Mouse (Mus musculus): ENCODE data around the gene Timm9.
"Not testable (repeated sequence)": the region's sequence is repeated elsewhere in the genome, so short reads cannot be mapped to it uniquely, and the experiment has no call there.

Timm9 gene

DNA sequence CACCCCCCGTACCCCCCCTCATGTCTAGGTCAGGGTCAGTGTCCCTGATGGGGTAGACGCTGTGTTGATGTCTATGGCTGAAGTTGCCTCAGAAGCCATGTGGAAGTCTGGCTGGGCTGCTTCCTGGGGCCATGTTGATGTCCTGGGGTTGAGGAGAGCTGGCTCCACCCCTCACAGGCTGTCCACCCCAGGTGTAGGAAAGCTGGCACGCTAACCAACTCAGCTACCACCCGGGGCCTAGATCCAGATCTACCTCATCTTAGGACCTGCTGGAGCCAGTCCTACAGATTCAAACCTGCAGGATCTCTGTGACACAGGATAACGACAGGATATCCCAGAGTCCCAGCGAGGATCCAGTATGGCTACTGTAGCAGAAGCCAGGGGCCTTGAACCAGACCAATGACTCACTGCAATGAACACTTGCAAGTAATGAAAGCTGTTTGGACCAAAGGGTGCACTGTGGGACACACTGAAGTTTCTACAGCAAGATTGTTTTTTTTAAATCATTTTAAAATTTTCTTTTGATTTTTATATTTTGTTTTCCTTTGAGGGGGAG lies 29.2 kb downstream of the Timm9 start:
- no peak for DNase-seq (ENCODE audit: low read depth, low spot score)

DNA sequence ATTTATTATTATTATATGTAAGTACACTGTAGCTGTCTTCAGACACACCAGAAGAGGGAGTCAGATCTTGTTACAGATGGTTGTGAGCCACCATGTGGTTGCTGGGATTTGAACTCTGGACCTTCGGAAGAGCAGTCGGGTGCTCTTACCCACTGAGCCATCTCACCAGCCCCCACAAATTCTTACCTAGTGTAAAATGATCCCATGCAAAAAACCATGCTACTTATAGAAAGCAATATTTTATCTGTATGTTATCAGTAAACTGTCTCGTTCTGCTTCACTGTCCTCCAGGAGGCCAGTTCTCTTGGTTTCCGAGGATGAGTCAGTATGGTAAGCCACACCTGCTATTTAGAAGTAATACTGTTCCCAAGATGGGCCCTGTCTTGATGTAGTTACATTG lies 32.2 kb downstream of the Timm9 start:
- DNase-seq (ENCODE audit: low read depth, low spot score): not testable (repeated sequence)

DNA sequence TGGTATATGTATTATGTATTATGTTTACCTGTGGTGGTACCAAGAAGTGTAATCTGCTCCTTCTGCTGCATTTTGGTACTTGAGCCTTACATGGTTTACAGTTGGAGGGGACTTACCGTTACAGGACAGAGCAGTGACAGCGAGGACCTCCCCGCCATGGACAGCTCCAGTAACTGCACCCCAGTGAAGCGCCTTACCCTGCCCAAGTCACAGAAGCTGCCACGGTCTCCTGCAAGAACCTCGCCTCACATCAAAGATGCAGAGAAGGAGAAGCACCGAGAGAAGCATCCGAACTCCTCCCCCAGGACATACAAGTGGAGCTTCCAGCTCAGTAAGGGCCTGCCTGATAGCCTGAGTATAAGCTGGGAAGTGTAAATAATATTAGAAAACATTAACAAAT lies 50.2 kb downstream of the Timm9 start:
- DNase-seq (ENCODE audit: low read depth, low spot score): no peak
